Mouse (Mus musculus): ENCODE measurements at regions not wholly inside any gene's neighbourhood (a gene's known extent, or its start where the extent isn't known, plus 50 kb on each side); places are given as distances from the start of the nearest gene placed in this dataset.
"Not testable (repeated sequence)": the region's sequence is repeated elsewhere in the genome, so short reads cannot be mapped to it uniquely, and the experiment has no call there.

- DNase-seq = peak; percentile 4
These were observed 442.7 kb upstream of the Tbl1xr1 start for GRCm38 (mm10) chr3:21633600-21634221.

- DNase-seq = no peak
These were observed 441.7 kb upstream of the Tbl1xr1 start for GRCm38 (mm10) chr3:21634675-21635204.

- no peak for DNase-seq
These were observed 437.6 kb upstream of the Tbl1xr1 start for GRCm38 (mm10) chr3:21638886-21639285.

GRCm38 (mm10) chr3:21639576-21639975, 436.9 kb upstream of the Tbl1xr1 start:
- DNase-seq = no peak

- DNase-seq = no peak
These were observed 432.4 kb upstream of the Tbl1xr1 start for GRCm38 (mm10) chr3:21644086-21644485.

- DNase-seq = no peak
These were observed 431.2 kb upstream of the Tbl1xr1 start for GRCm38 (mm10) chr3:21645268-21645667.

- no peak for DNase-seq
These were observed 426.5 kb upstream of the Tbl1xr1 start for GRCm38 (mm10) chr3:21649885-21650469.

- DNase-seq = no peak
These were observed 421.2 kb upstream of the Tbl1xr1 start for GRCm38 (mm10) chr3:21655301-21655700.

GRCm38 (mm10) chr3:21667349-21668143, 408.9 kb upstream of the Tbl1xr1 start:
- no peak for DNase-seq

GRCm38 (mm10) chr3:21671885-21672284, 404.6 kb upstream of the Tbl1xr1 start:
- DNase-seq = no peak

- DNase-seq = no peak
These were observed 404.0 kb upstream of the Tbl1xr1 start for GRCm38 (mm10) chr3:21672492-21672891.

GRCm38 (mm10) chr3:21673466-21673865, 403.0 kb upstream of the Tbl1xr1 start:
- no peak for DNase-seq

GRCm38 (mm10) chr3:21678265-21678664, 398.2 kb upstream of the Tbl1xr1 start:
- DNase-seq = no peak

GRCm38 (mm10) chr3:21678734-21679133, 397.7 kb upstream of the Tbl1xr1 start:
- DNase-seq = no peak

- not testable (repeated sequence) for DNase-seq
These were observed 378.3 kb upstream of the Tbl1xr1 start for GRCm38 (mm10) chr3:21697980-21698672.

- DNase-seq = no peak
These were observed 376.9 kb upstream of the Tbl1xr1 start for GRCm38 (mm10) chr3:21699526-21699925.

- no peak for DNase-seq
These were observed 376.1 kb upstream of the Tbl1xr1 start for GRCm38 (mm10) chr3:21700326-21700725.

- no peak for DNase-seq
These were observed 349.5 kb upstream of the Tbl1xr1 start for GRCm38 (mm10) chr3:21726747-21727505.

GRCm38 (mm10) chr3:21728019-21728418, 348.4 kb upstream of the Tbl1xr1 start:
- DNase-seq = no peak

- DNase-seq = no peak
These were observed 347.1 kb upstream of the Tbl1xr1 start for GRCm38 (mm10) chr3:21729328-21729727.

- DNase-seq = not testable (repeated sequence)
These were observed 340.8 kb upstream of the Tbl1xr1 start for GRCm38 (mm10) chr3:21735688-21736087.

GRCm38 (mm10) chr3:21739720-21740119, 336.7 kb upstream of the Tbl1xr1 start:
- no peak for DNase-seq
